8 mouse cellular contexts compared by ENCODE assay signal in the genomic region with DNA sequence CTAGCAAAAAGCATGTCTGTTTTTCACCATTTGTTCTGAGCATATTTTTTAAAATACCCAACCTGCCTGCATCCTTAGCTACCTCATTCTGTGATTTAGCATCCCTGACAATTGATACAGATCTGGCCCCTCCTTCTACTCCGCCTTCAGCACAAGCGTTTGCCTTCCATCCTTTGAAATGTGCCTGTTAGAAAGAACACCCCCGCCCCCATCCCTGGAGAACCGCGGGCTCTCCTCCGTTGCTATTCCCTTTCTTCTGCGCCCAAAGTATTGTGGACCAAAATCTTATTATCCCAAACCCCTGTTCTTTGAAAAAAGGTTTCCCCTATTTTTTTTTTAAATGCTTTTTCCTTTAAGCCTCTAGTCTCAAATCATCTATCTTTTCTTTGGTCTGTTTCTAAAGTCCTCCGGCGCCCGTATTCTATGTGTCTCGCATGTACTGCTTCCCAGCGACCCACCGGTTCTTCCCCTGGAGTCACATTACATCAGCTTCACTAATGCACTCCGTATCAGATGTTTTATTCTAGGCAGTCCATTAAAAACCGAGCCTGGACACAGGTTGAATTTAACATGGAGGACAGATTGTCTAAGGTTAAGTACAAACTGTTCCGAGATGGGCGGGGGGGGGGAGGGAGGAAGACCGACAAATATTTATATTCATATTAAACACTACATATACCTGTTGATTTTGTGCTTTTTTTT. TPM values are rescaled to one million over a fixed set of nuclear protein-coding genes. Genes with fewer than 3 reads are reported as not detected.
DNase-seq lines count a peak whose midpoint lies in the region; ATAC-seq and TF ChIP-seq lines count a peak whose summit lies in the region.

No protein-coding gene starts in this region.

- peak overlapping the region; percentile 60 for H3K4me3 ChIP-seq in kidney, embryonic 15.5 days (replicated peaks)
- H3K4me3 ChIP-seq in cortical plate, adult 2 months (ENCODE audit: insufficient read depth, low read length), result peak overlapping the region; percentile 87
- peak overlapping the region; percentile 39 for H3K4me3 ChIP-seq in intestine, embryonic 14.5 days (ENCODE audit: low read depth, low read length)
- peak overlapping the region; percentile 74 for H3K4me3 ChIP-seq in midbrain, embryonic 10.5 days

- H3K9ac ChIP-seq in kidney, embryonic 15.5 days, result no peak overlapping the region
- H3K9ac ChIP-seq in intestine, embryonic 14.5 days (ENCODE audit: low read length), result no peak overlapping the region

- no peaks in the 10 kb centered on the region for H3K9me3 ChIP-seq in kidney, embryonic 15.5 days (replicated peaks)
- no peaks in the 10 kb centered on the region for H3K9me3 ChIP-seq in intestine, embryonic 14.5 days (ENCODE audit: control insufficient read depth, low read length)
- H3K9me3 ChIP-seq in midbrain, embryonic 10.5 days (replicated peaks), result no peaks in the 10 kb centered on the region

- H3K36me3 ChIP-seq in kidney, embryonic 15.5 days, result no peaks in the 10 kb centered on the region
- no peaks in the 10 kb centered on the region for H3K36me3 ChIP-seq in intestine, embryonic 14.5 days (ENCODE audit: control insufficient read depth, insufficient read depth, low read length)
- peaks cover 6% of the 10 kb centered on the region; the same call in 1 of the 2 replicates for H3K36me3 ChIP-seq in midbrain, embryonic 10.5 days

- ATAC-seq in kidney, embryonic 15.5 days (replicated peaks; ENCODE audit: low FRiP score), result no peak
- no peak for ATAC-seq in intestine, embryonic 14.5 days (replicated peaks; ENCODE audit: low FRiP score, low TSS enrichment, low read depth)

- peak; percentile 18; the same call in 1 of the 2 replicates for TF ChIP-seq POLR2A in cortical plate, adult 2 months (IDR thresholded peaks at IDR 0.05; ENCODE audit: extremely low read depth, insufficient read depth, low read length)

- H3K27ac ChIP-seq in kidney, embryonic 15.5 days, result no peak overlapping the region
- H3K27ac ChIP-seq in cortical plate, adult 2 months (ENCODE audit: insufficient read depth, low read length), result no peak overlapping the region; the same call in 1 of the 2 replicates
- no peak overlapping the region for H3K27ac ChIP-seq in intestine, embryonic 14.5 days (ENCODE audit: low read depth)
- H3K27ac ChIP-seq in midbrain, embryonic 10.5 days (replicated peaks), result peak overlapping the region; percentile 88; the same call in 1 of the 2 replicates

- no peak for DNase-seq in kidney, postnatal 36 days
- no peak for DNase-seq in intestine, embryonic 14.5 days (ENCODE audit: low spot score)
- DNase-seq in midbrain, embryonic 10.5 days (ENCODE audit: low spot score), result peak; percentile 29
- peak; percentile 67 for DNase-seq in telencephalon, adult 2 months (ENCODE audit: low read depth, low spot score)
- no peak for DNase-seq in thymus, postnatal 4 days
- no peak for DNase-seq in thymus, adult 18-20 months

- WGBS in kidney, embryonic 15.5 days, result under 1% methylated on average over 18 of the region's 18 CpGs
- WGBS in intestine, embryonic 14.5 days, result 1% methylated on average over 18 of the region's 18 CpGs
- WGBS in midbrain, embryonic 10.5 days, result 1% methylated on average over 18 of the region's 18 CpGs

- peak overlapping the region; percentile 99 for H3K4me2 ChIP-seq in kidney, embryonic 15.5 days
- H3K4me2 ChIP-seq in intestine, embryonic 14.5 days (ENCODE audit: low read length), result peak overlapping the region; percentile 85

- TF ChIP-seq CTCF in cortical plate, adult 2 months (IDR thresholded peaks at IDR 0.05; ENCODE audit: extremely low read depth, insufficient read depth, low read length), result no peak

- H3K4me1 ChIP-seq in kidney, embryonic 15.5 days, result peaks cover 28% of the 10 kb centered on the region
- H3K4me1 ChIP-seq in cortical plate, adult 2 months (ENCODE audit: control insufficient read depth, insufficient read depth, low read length), result no peaks in the 10 kb centered on the region; the same call in 1 of the 2 replicates
- peaks cover 8% of the 10 kb centered on the region; the same call in 1 of the 2 replicates for H3K4me1 ChIP-seq in intestine, embryonic 14.5 days (replicated peaks; ENCODE audit: control insufficient read depth, insufficient read depth, low read length)
- H3K4me1 ChIP-seq in midbrain, embryonic 10.5 days, result peaks cover 47% of the 10 kb centered on the region

- H3K27me3 ChIP-seq in kidney, embryonic 15.5 days, result peaks cover 51% of the 10 kb centered on the region
- H3K27me3 ChIP-seq in intestine, embryonic 14.5 days (replicated peaks; ENCODE audit: control insufficient read depth, insufficient read depth, low read length), result peaks cover 46% of the 10 kb centered on the region
- H3K27me3 ChIP-seq in midbrain, embryonic 10.5 days (ENCODE audit: low read depth, poor library complexity, severe bottlenecking), result peaks cover 32% of the 10 kb centered on the region

RNA-seq across cellular contexts. Expression of a gene that starts 0.6 kb away (rescaled TPM):
- 67.5 and 94.5 TPM in 2 replicates for polyA plus RNA-seq in kidney, embryonic 15.5 days (2015; fragmentation: Nextera tagmentation; extraction: Ambion mirVana)
- 1,141 and 1,161 TPM in 2 replicates for polyA plus RNA-seq in cortical plate, adult 2 months (2012; rRNA removed)
- 115 and 125 TPM in 2 replicates for polyA plus RNA-seq in intestine, embryonic 14.5 days (2014; fragmentation: Nextera tagmentation; extraction: Ambion mirVana)
- polyA plus RNA-seq in midbrain, embryonic 10.5 days (2016; fragmentation: Nextera tagmentation; extraction: Ambion mirVana), result 265 and 368 TPM in 2 replicates

RNA-seq across cellular contexts. Expression of a gene that starts 56.8 kb away (rescaled TPM):
- 57.5 and 65.4 TPM in 2 replicates for polyA plus RNA-seq in kidney, embryonic 15.5 days (2015; fragmentation: Nextera tagmentation; extraction: Ambion mirVana)
- polyA plus RNA-seq in cortical plate, adult 2 months (2012; rRNA removed), result 24.7 and 28.8 TPM in 2 replicates
- polyA plus RNA-seq in intestine, embryonic 14.5 days (2014; fragmentation: Nextera tagmentation; extraction: Ambion mirVana), result 35.8 and 39.3 TPM in 2 replicates
- polyA plus RNA-seq in midbrain, embryonic 10.5 days (2016; fragmentation: Nextera tagmentation; extraction: Ambion mirVana), result 28.2 and 37.8 TPM in 2 replicates

Comparison
In these comparisons a context has a peak if more than half of its experiments do, and no peak if none do; other contexts are left out.
1. DNase-seq: peak in midbrain, embryonic 10.5 days (single experiment) and telencephalon, adult 2 months (single experiment); none in kidney, postnatal 36 days (0 of 2), intestine, embryonic 14.5 days (single experiment), thymus, postnatal 4 days (single experiment) and thymus, adult 18-20 months (0 of 2).
2. Peak in every context shown above with its lines, with median percentiles within 50 percentile points of each other: H3K4me3 ChIP-seq.